Mouse (Mus musculus): ENCODE data around the gene Gtf2e1.

GRCm38 (mm10) chr16:37540776-37541175, 1.2 kb upstream of the Gtf2e1 start:
- no peak for TF ChIP-seq POLR2A (IDR thresholded peaks at IDR 0.05; ENCODE audit: low read depth, low read length)
- TF ChIP-seq CTCF (conservative IDR thresholded peaks at IDR 0.05 in 1 of 2, IDR thresholded peaks at IDR 0.05 in 1 of 2; ENCODE audit: low read depth in 2 of 2, low read length in 2 of 2): no peak
- no peak for TF ChIP-seq USF1 (IDR thresholded peaks at IDR 0.05; ENCODE audit: low read depth, low read length)
- no peak for TF ChIP-seq NELFE (IDR thresholded peaks at IDR 0.05; ENCODE audit: low read depth, low read length)
- TF ChIP-seq ZKSCAN1 (IDR thresholded peaks at IDR 0.05; ENCODE audit: borderline replicate concordance, low read depth, low read length): no peak
